Comparison of ENCODE assay signal across 8 mouse cellular contexts in genomic region chr7:45467090-45467670, GRCm38 (mm10). TPM values are rescaled to one million over a fixed set of nuclear protein-coding genes. Genes with fewer than 3 reads are reported as not detected.
A peak's percentile ranks its signal among the peaks of the same experiment; 100 is the strongest.
DNase-seq lines count a peak whose midpoint lies in the region; ATAC-seq and TF ChIP-seq lines count a peak whose summit lies in the region.

No protein-coding gene starts in this region.

- H3K4me2 ChIP-seq in forebrain, embryonic 11.5 days (ENCODE audit: low read depth, low read length, severe bottlenecking) = peak overlapping the region; percentile 84; the same call in 1 of the 2 replicates
- peak overlapping the region; percentile 99 for H3K4me2 ChIP-seq in liver, embryonic 15.5 days
- peak overlapping the region; percentile 96 for H3K4me2 ChIP-seq in neural tube, embryonic 15.5 days

- no peak for TF ChIP-seq CTCF in layer of hippocampus, adult 2 months (conservative IDR thresholded peaks at IDR 0.05)

- H3K27me3 ChIP-seq in forebrain, embryonic 11.5 days (ENCODE audit: control insufficient read depth, insufficient read depth, low read length) = no peaks in the 10 kb centered on the region
- H3K27me3 ChIP-seq in liver, embryonic 15.5 days = no peaks in the 10 kb centered on the region
- no peaks in the 10 kb centered on the region for H3K27me3 ChIP-seq in neural tube, embryonic 15.5 days (replicated peaks)

- no peak for DNase-seq in layer of hippocampus, adult 2 months (ENCODE audit: low spot score in 2 of 2)
- no peak for DNase-seq in layer of hippocampus, postnatal 36 days
- DNase-seq in forebrain, embryonic 11.5 days (ENCODE audit: low spot score) = no peak
- no peak for DNase-seq in thymus, postnatal 10 days (ENCODE audit: low spot score in 2 of 2)
- DNase-seq in right cerebral cortex, adult 2 months (ENCODE audit: low spot score in 2 of 2) = no peak

- peaks cover 7% of the 10 kb centered on the region for H3K4me1 ChIP-seq in forebrain, embryonic 11.5 days (replicated peaks; ENCODE audit: control insufficient read depth, insufficient read depth, low read length)
- peaks cover 52% of the 10 kb centered on the region for H3K4me1 ChIP-seq in liver, embryonic 15.5 days (replicated peaks)
- peaks cover 34% of the 10 kb centered on the region for H3K4me1 ChIP-seq in neural tube, embryonic 15.5 days

- WGBS in forebrain, embryonic 11.5 days = 36% methylated on average over 7 of the region's 7 CpGs
- WGBS in liver, embryonic 15.5 days (ENCODE audit: insufficient replicate concordance) = 43% methylated on average over 7 of the region's 7 CpGs
- WGBS in neural tube, embryonic 15.5 days = 39% methylated on average over 7 of the region's 7 CpGs

- peaks cover 7% of the 10 kb centered on the region; the same call in 1 of the 2 replicates for H3K36me3 ChIP-seq in forebrain, embryonic 11.5 days (ENCODE audit: control insufficient read depth, insufficient read depth, low read length)
- H3K36me3 ChIP-seq in liver, embryonic 15.5 days (replicated peaks) = peaks cover 34% of the 10 kb centered on the region
- peaks cover 25% of the 10 kb centered on the region for H3K36me3 ChIP-seq in neural tube, embryonic 15.5 days

- H3K9me3 ChIP-seq in forebrain, embryonic 11.5 days (ENCODE audit: control insufficient read depth, low read length) = no peaks in the 10 kb centered on the region
- no peaks in the 10 kb centered on the region for H3K9me3 ChIP-seq in liver, embryonic 15.5 days (replicated peaks)
- H3K9me3 ChIP-seq in neural tube, embryonic 15.5 days (replicated peaks) = no peaks in the 10 kb centered on the region

- peak overlapping the region; percentile 96 for H3K27ac ChIP-seq in layer of hippocampus, adult 2 months
- no peak overlapping the region for H3K27ac ChIP-seq in forebrain, embryonic 11.5 days (ENCODE audit: low read depth, low read length)
- no peak overlapping the region for H3K27ac ChIP-seq in liver, embryonic 15.5 days (replicated peaks)
- H3K27ac ChIP-seq in neural tube, embryonic 15.5 days (replicated peaks) = 0 out of 2 replicates have a peak overlapping the region, but pooled peaks have one; percentile 41

- H3K9ac ChIP-seq in forebrain, embryonic 11.5 days (ENCODE audit: low read length) = peak overlapping the region; percentile 52
- H3K9ac ChIP-seq in liver, embryonic 15.5 days = peak overlapping the region; percentile 47
- H3K9ac ChIP-seq in neural tube, embryonic 15.5 days (replicated peaks) = peak overlapping the region; percentile 36; the same call in 1 of the 2 replicates

- H3K4me3 ChIP-seq in layer of hippocampus, adult 2 months = peak overlapping the region; percentile 75
- peak overlapping the region; percentile 85 for H3K4me3 ChIP-seq in forebrain, embryonic 11.5 days (ENCODE audit: low read depth, low read length)
- H3K4me3 ChIP-seq in liver, embryonic 15.5 days (replicated peaks) = peak overlapping the region; percentile 86
- H3K4me3 ChIP-seq in neural tube, embryonic 15.5 days (replicated peaks) = peak overlapping the region; percentile 79

- no peak for ATAC-seq in forebrain, embryonic 11.5 days (replicated peaks; ENCODE audit: low FRiP score)
- ATAC-seq in liver, embryonic 15.5 days (ENCODE audit: insufficient read depth) = 0 out of 2 replicates have a peak, but pooled peaks have one; percentile 3
- ATAC-seq in neural tube, embryonic 15.5 days (ENCODE audit: low FRiP score) = no peak
- ATAC-seq in megakaryocyte-erythroid progenitor cell, adult 5-6 weeks (replicated peaks; ENCODE audit: low FRiP score, low TSS enrichment, poor library complexity, severe bottlenecking) = no peak; the same call in 1 of the 2 replicates

RNA-seq across cellular contexts. Expression of gene Bax, which starts 0.5 kb away (rescaled TPM):
- total RNA-seq in layer of hippocampus, adult 2 months (2021) = 10 to 100 TPM; 73.2 to 77.6 TPM
- total RNA-seq in layer of hippocampus, postnatal 36 days (2021) = 10 to 100 TPM; 73.5 to 80.8 TPM
- polyA plus RNA-seq in forebrain, embryonic 11.5 days (2014; fragmentation: Nextera tagmentation; extraction: Ambion mirVana) = 192 and 202 TPM in 2 replicates
- 70.3 and 71.4 TPM in 2 replicates for polyA plus RNA-seq in liver, embryonic 15.5 days (2015; fragmentation: Nextera tagmentation; extraction: Ambion mirVana)
- polyA plus RNA-seq in neural tube, embryonic 15.5 days (2015; fragmentation: Nextera tagmentation; extraction: Ambion mirVana) = 224 and 236 TPM in 2 replicates
- total RNA-seq in megakaryocyte-erythroid progenitor cell, adult 5-6 weeks (2014; fragmentation: Nextera tagmentation) = 60.7 and 75.9 TPM in 2 replicates
- 38.8 and 40.8 TPM in 2 replicates for total RNA-seq in megakaryocyte-erythroid progenitor cell, adult 5-6 weeks (2017)

RNA-seq across cellular contexts. Expression of gene Ftl1, which starts 7.5 kb away (rescaled TPM):
- 100 to 1,000 TPM; 186 to 204 TPM for total RNA-seq in layer of hippocampus, adult 2 months (2021)
- 100 to 1,000 TPM; 187 to 197 TPM for total RNA-seq in layer of hippocampus, postnatal 36 days (2021)
- polyA plus RNA-seq in forebrain, embryonic 11.5 days (2014; fragmentation: Nextera tagmentation; extraction: Ambion mirVana) = 4,947 and 5,145 TPM in 2 replicates
- 6,104 and 6,562 TPM in 2 replicates for polyA plus RNA-seq in liver, embryonic 15.5 days (2015; fragmentation: Nextera tagmentation; extraction: Ambion mirVana)
- 4,883 and 5,335 TPM in 2 replicates for polyA plus RNA-seq in neural tube, embryonic 15.5 days (2015; fragmentation: Nextera tagmentation; extraction: Ambion mirVana)
- total RNA-seq in megakaryocyte-erythroid progenitor cell, adult 5-6 weeks (2014; fragmentation: Nextera tagmentation) = 1,148 and 1,512 TPM in 2 replicates
- total RNA-seq in megakaryocyte-erythroid progenitor cell, adult 5-6 weeks (2017) = 490 and 578 TPM in 2 replicates

RNA-seq across cellular contexts. Expression of gene Tulp2, which starts 14.5 kb away (rescaled TPM):
- total RNA-seq in layer of hippocampus, adult 2 months (2021) = not detected
- not detected for total RNA-seq in layer of hippocampus, postnatal 36 days (2021)
- 0.13 and 0.29 TPM in 2 replicates for polyA plus RNA-seq in forebrain, embryonic 11.5 days (2014; fragmentation: Nextera tagmentation; extraction: Ambion mirVana)
- 0.58 and 0.62 TPM in 2 replicates for polyA plus RNA-seq in liver, embryonic 15.5 days (2015; fragmentation: Nextera tagmentation; extraction: Ambion mirVana)
- 0.15 and 0.59 TPM in 2 replicates for polyA plus RNA-seq in neural tube, embryonic 15.5 days (2015; fragmentation: Nextera tagmentation; extraction: Ambion mirVana)
- total RNA-seq in megakaryocyte-erythroid progenitor cell, adult 5-6 weeks (2014; fragmentation: Nextera tagmentation) = 0.42 TPM in 1 of 2 replicates, not detected in the other
- total RNA-seq in megakaryocyte-erythroid progenitor cell, adult 5-6 weeks (2017) = 0.19 TPM in 1 of 2 replicates, not detected in the other

RNA-seq across cellular contexts. Expression of gene Gm45808, which starts 19.4 kb away (rescaled TPM):
- 1 to 10 TPM; 2.1 to 3.1 TPM for total RNA-seq in layer of hippocampus, adult 2 months (2021)
- total RNA-seq in layer of hippocampus, postnatal 36 days (2021) = 1 to 10 TPM in 1 of 2 experiments, not detected in 1; 2.5 TPM
- not detected in 2 replicates for polyA plus RNA-seq in forebrain, embryonic 11.5 days (2014; fragmentation: Nextera tagmentation; extraction: Ambion mirVana)
- not detected in 2 replicates for polyA plus RNA-seq in liver, embryonic 15.5 days (2015; fragmentation: Nextera tagmentation; extraction: Ambion mirVana)
- not detected in 2 replicates for polyA plus RNA-seq in neural tube, embryonic 15.5 days (2015; fragmentation: Nextera tagmentation; extraction: Ambion mirVana)
- total RNA-seq in megakaryocyte-erythroid progenitor cell, adult 5-6 weeks (2014; fragmentation: Nextera tagmentation) = not detected in 2 replicates
- total RNA-seq in megakaryocyte-erythroid progenitor cell, adult 5-6 weeks (2017) = not detected in 2 replicates

RNA-seq across cellular contexts. Expression of gene Dhdh, which starts 21.4 kb away (rescaled TPM):
- total RNA-seq in layer of hippocampus, adult 2 months (2021) = 1 to 10 TPM; 4.3 to 4.4 TPM
- total RNA-seq in layer of hippocampus, postnatal 36 days (2021) = 1 to 10 TPM; 3.1 to 3.9 TPM
- 4.3 and 4.6 TPM in 2 replicates for polyA plus RNA-seq in forebrain, embryonic 11.5 days (2014; fragmentation: Nextera tagmentation; extraction: Ambion mirVana)
- polyA plus RNA-seq in liver, embryonic 15.5 days (2015; fragmentation: Nextera tagmentation; extraction: Ambion mirVana) = 2.4 and 2.5 TPM in 2 replicates
- 4.2 and 4.8 TPM in 2 replicates for polyA plus RNA-seq in neural tube, embryonic 15.5 days (2015; fragmentation: Nextera tagmentation; extraction: Ambion mirVana)
- total RNA-seq in megakaryocyte-erythroid progenitor cell, adult 5-6 weeks (2014; fragmentation: Nextera tagmentation) = 1.9 and 2.5 TPM in 2 replicates
- 1.8 and 3.5 TPM in 2 replicates for total RNA-seq in megakaryocyte-erythroid progenitor cell, adult 5-6 weeks (2017)

Comparison
In these comparisons a context has a peak if more than half of its experiments do, and no peak if none do; other contexts are left out.
1. H3K27ac ChIP-seq: peak in layer of hippocampus, adult 2 months (single experiment) and neural tube, embryonic 15.5 days (single experiment); none in forebrain, embryonic 11.5 days (single experiment) and liver, embryonic 15.5 days (single experiment).
2. Peak in every context shown above with its lines, with median percentiles within 50 percentile points of each other: H3K4me3 ChIP-seq, H3K4me2 ChIP-seq and H3K9ac ChIP-seq.